In the genomic region with DNA sequence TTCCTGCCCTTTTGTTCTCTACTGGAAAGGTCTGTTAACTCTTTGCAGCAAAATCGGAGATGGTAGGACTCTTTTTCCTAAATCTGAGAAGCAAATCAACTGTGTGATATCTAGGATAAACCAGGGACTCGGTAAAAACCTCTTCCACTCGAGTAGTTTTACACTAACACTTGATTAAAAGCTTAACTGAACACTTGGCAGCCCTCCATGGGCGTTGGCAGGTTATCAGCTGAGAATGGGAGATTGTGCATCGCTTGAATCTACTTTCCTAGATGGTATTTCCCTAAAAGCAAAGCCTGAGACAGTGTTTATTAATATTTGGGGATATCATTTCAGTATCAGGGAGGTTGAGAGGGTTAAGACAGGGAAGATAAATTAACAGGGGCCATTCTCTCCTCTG, we compare ENCODE assay signal across 11 mouse cellular contexts.
DNase-seq lines count a peak whose midpoint lies in the region.
"Had no signal": no experiment of that assay in that cellular context is flagged by ENCODE, and none has a peak within 500 bp of the region (broad histone marks: within the 10 kb centered on the region; RNA-seq: fewer than 3 reads in every experiment).

No protein-coding gene starts in this region.

- intact Hi-C loops in heart, postnatal 10 days (cut with DNase I) = no loop called here
- intact Hi-C loops in gastrocnemius, postnatal 14 days (cut with DNase I; ENCODE audit: low total_unique reads) = no loop called here
- intact Hi-C loops in left cerebral cortex, postnatal 25 days (cut with DNase I) = no loop called here

- H3K27ac ChIP-seq in heart, embryonic 10.5 days = no peak overlapping the region
- H3K27ac ChIP-seq: hindbrain, embryonic 15.5 days; stomach, embryonic 15.5 days had no signal

- H3K27me3 ChIP-seq in heart, embryonic 10.5 days (ENCODE audit: insufficient read depth, poor library complexity, severe bottlenecking) = no peaks in the 10 kb centered on the region
- H3K27me3 ChIP-seq: hindbrain, embryonic 15.5 days; megakaryocyte, embryonic 14.5 days; stomach, embryonic 15.5 days had no signal

- WGBS in heart, embryonic 10.5 days = 58% methylated on average over 5 of the region's 5 CpGs

- no peak overlapping the region for H3K4me3 ChIP-seq in heart, embryonic 10.5 days
- H3K4me3 ChIP-seq: hindbrain, embryonic 15.5 days; megakaryocyte, embryonic 14.5 days; stomach, embryonic 15.5 days had no signal

- H3K4me1 ChIP-seq in heart, embryonic 10.5 days = no peaks in the 10 kb centered on the region
- H3K4me1 ChIP-seq: megakaryocyte, embryonic 14.5 days; stomach, embryonic 15.5 days had no signal

- no peaks in the 10 kb centered on the region for H3K36me3 ChIP-seq in heart, embryonic 10.5 days
- H3K36me3 ChIP-seq: hindbrain, embryonic 15.5 days; stomach, embryonic 15.5 days had no signal

- H3K9me3 ChIP-seq in heart, embryonic 10.5 days = no peaks in the 10 kb centered on the region
- H3K9me3 ChIP-seq: hindbrain, embryonic 15.5 days; megakaryocyte, embryonic 14.5 days; stomach, embryonic 15.5 days had no signal

- DNase-seq in heart, postnatal 10 days = peak; percentile 7 to 11
- DNase-seq in heart, embryonic 10.5 days (ENCODE audit: low spot score) = no peak
- peak; percentile 81 for DNase-seq in brain, adult 2 months (ENCODE audit: low read depth, low spot score)
- DNase-seq in gastrocnemius, postnatal 14 days = peak; percentile 22
- DNase-seq in left cerebral cortex, postnatal 25 days (ENCODE audit: low spot score in 2 of 2) = peak; percentile 51 to 65
- no peak for DNase-seq in spleen, postnatal 10 days (ENCODE audit: low spot score in 2 of 2)
- DNase-seq in thymus, postnatal 25 days = no peak
- no peak for DNase-seq in urinary bladder, adult 18-20 months (ENCODE audit: low spot score in 2 of 2)

Comparison
In these comparisons a context has a peak if more than half of its experiments do, and no peak if none do; other contexts are left out.
1. DNase-seq: peak in heart, postnatal 10 days (2 of 2), brain, adult 2 months (single experiment), gastrocnemius, postnatal 14 days (single experiment) and left cerebral cortex, postnatal 25 days (2 of 2); none in heart, embryonic 10.5 days (single experiment), spleen, postnatal 10 days (0 of 2), thymus, postnatal 25 days (single experiment) and urinary bladder, adult 18-20 months (0 of 2).